In the genomic region with DNA sequence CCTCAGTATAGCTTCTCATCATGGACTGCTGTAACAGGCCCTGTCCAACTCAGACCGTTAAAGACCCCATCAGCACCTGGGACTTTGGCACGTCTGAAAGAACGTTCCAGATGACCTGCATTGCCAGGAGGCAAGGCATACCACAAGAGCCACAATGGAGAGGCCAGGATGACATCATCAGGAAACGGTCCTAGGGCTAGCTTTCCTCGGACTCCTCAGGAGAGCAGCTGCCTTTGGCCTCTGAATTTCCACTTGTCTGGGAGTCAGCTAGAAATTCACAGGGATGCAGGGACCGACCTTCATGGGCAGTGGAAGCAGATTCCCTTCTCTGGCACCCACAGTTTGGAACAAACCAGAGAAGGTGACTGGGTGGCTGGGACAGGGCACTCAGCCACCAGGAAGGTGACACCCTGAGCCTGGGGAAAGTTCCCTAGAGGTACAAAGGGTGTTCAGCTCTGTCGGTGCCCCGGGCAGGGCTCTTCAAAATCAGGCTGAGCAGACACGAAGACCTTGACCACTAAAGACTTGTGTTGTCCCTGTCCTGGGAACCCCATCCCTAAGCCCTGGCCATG, we compare ENCODE assay signal across 8 mouse cellular contexts. TPM values are rescaled to one million over a fixed set of nuclear protein-coding genes. Genes with fewer than 3 reads are reported as not detected.
DNase-seq lines count a peak whose midpoint lies in the region; ATAC-seq lines count a peak whose summit lies in the region.

No protein-coding gene starts in this region.

- H3K9ac ChIP-seq in hindbrain, embryonic 13.5 days, result peak overlapping the region; percentile 59

- intact Hi-C loops in heart, postnatal 14 days (cut with DNase I), result no loop called here
- intact Hi-C loops in left cerebral cortex, postnatal 10 days (cut with DNase I), result no loop called here

- ATAC-seq in hindbrain, embryonic 13.5 days (ENCODE audit: low FRiP score), result peak; percentile 18

- H3K36me3 ChIP-seq in embryonic facial prominence, embryonic 10.5 days (replicated peaks), result no peaks in the 10 kb centered on the region
- H3K36me3 ChIP-seq in hindbrain, embryonic 13.5 days, result no peaks in the 10 kb centered on the region
- H3K36me3 ChIP-seq in midbrain, embryonic 10.5 days, result no peaks in the 10 kb centered on the region

- peaks cover 93% of the 10 kb centered on the region for H3K4me1 ChIP-seq in embryonic facial prominence, embryonic 10.5 days
- peaks cover 92% of the 10 kb centered on the region for H3K4me1 ChIP-seq in hindbrain, embryonic 13.5 days (replicated peaks)
- H3K4me1 ChIP-seq in midbrain, embryonic 10.5 days, result peaks cover 87% of the 10 kb centered on the region

- H3K9me3 ChIP-seq in embryonic facial prominence, embryonic 10.5 days, result no peaks in the 10 kb centered on the region
- H3K9me3 ChIP-seq in hindbrain, embryonic 13.5 days, result no peaks in the 10 kb centered on the region
- H3K9me3 ChIP-seq in midbrain, embryonic 10.5 days (replicated peaks), result no peaks in the 10 kb centered on the region

- WGBS in embryonic facial prominence, embryonic 10.5 days, result 53% methylated on average over 9 of the region's 9 CpGs
- WGBS in hindbrain, embryonic 13.5 days, result 53% methylated on average over 9 of the region's 9 CpGs
- WGBS in midbrain, embryonic 10.5 days, result 67% methylated on average over 9 of the region's 9 CpGs

- H3K27me3 ChIP-seq in embryonic facial prominence, embryonic 10.5 days (replicated peaks; ENCODE audit: low read depth, poor library complexity, severe bottlenecking), result no peaks in the 10 kb centered on the region
- no peaks in the 10 kb centered on the region for H3K27me3 ChIP-seq in hindbrain, embryonic 13.5 days
- H3K27me3 ChIP-seq in midbrain, embryonic 10.5 days (ENCODE audit: low read depth, poor library complexity, severe bottlenecking), result no peaks in the 10 kb centered on the region

- peak overlapping the region; percentile 80 for H3K27ac ChIP-seq in embryonic facial prominence, embryonic 10.5 days (replicated peaks)
- peak overlapping the region; percentile 94 for H3K27ac ChIP-seq in hindbrain, embryonic 13.5 days
- H3K27ac ChIP-seq in midbrain, embryonic 10.5 days (replicated peaks), result peak overlapping the region; percentile 80

- peak overlapping the region; percentile 29; the same call in 1 of the 2 replicates for H3K4me2 ChIP-seq in hindbrain, embryonic 13.5 days

- peak; percentile 96 for DNase-seq in heart, adult 11 months
- no peak for DNase-seq in heart, postnatal 14 days
- no peak for DNase-seq in embryonic facial prominence, embryonic 10.5 days (ENCODE audit: low spot score)
- no peak for DNase-seq in midbrain, embryonic 10.5 days (ENCODE audit: low spot score)
- DNase-seq in right cerebral cortex, adult 2 months (ENCODE audit: low spot score in 2 of 2), result no peak
- DNase-seq in c-Kit-positive CD71-positive TER-119-positive erythroid progenitor cells, embryonic 14.5 days (ENCODE audit: low spot score), result no peak
- DNase-seq in left cerebral cortex, postnatal 10 days (ENCODE audit: extremely low spot score in 1 of 2, low spot score in 2 of 2), result no peak

- no peak overlapping the region for H3K4me3 ChIP-seq in embryonic facial prominence, embryonic 10.5 days
- no peak overlapping the region for H3K4me3 ChIP-seq in hindbrain, embryonic 13.5 days
- no peak overlapping the region for H3K4me3 ChIP-seq in midbrain, embryonic 10.5 days

RNA-seq across cellular contexts. Expression of gene Tpcn1, which starts 21.7 kb away (rescaled TPM):
- total RNA-seq in heart, postnatal 14 days (2021), result 10 to 100 TPM; 34.1 to 39.0 TPM
- 11.9 and 12.3 TPM in 2 replicates for polyA plus RNA-seq in embryonic facial prominence, embryonic 10.5 days (2016; fragmentation: Nextera tagmentation; extraction: Ambion mirVana)
- 18.2 and 18.7 TPM in 2 replicates for polyA plus RNA-seq in hindbrain, embryonic 13.5 days (2015; fragmentation: Nextera tagmentation; extraction: Ambion mirVana)
- 10.3 and 11.1 TPM in 2 replicates for polyA plus RNA-seq in midbrain, embryonic 10.5 days (2016; fragmentation: Nextera tagmentation; extraction: Ambion mirVana)
- 10 to 100 TPM; 39.2 to 45.2 TPM for total RNA-seq in left cerebral cortex, postnatal 10 days (2021)

RNA-seq across cellular contexts. Expression of gene Iqcd, which starts 22.0 kb away (rescaled TPM):
- total RNA-seq in heart, postnatal 14 days (2021), result under 1 TPM in 1 of 2 experiments, not detected in 1; 0.15 TPM
- polyA plus RNA-seq in embryonic facial prominence, embryonic 10.5 days (2016; fragmentation: Nextera tagmentation; extraction: Ambion mirVana), result 0.65 and 0.81 TPM in 2 replicates
- 2.4 and 2.6 TPM in 2 replicates for polyA plus RNA-seq in hindbrain, embryonic 13.5 days (2015; fragmentation: Nextera tagmentation; extraction: Ambion mirVana)
- polyA plus RNA-seq in midbrain, embryonic 10.5 days (2016; fragmentation: Nextera tagmentation; extraction: Ambion mirVana), result 0.95 and 0.98 TPM in 2 replicates
- under 1 TPM; 0.36 to 0.47 TPM for total RNA-seq in left cerebral cortex, postnatal 10 days (2021)

RNA-seq across cellular contexts. Expression of gene Rita1, which starts 45.6 kb away (rescaled TPM):
- total RNA-seq in heart, postnatal 14 days (2021), result 10 to 100 TPM; 15.1 to 18.3 TPM
- polyA plus RNA-seq in embryonic facial prominence, embryonic 10.5 days (2016; fragmentation: Nextera tagmentation; extraction: Ambion mirVana), result 19.4 and 20.1 TPM in 2 replicates
- 26.2 TPM in 2 replicates for polyA plus RNA-seq in hindbrain, embryonic 13.5 days (2015; fragmentation: Nextera tagmentation; extraction: Ambion mirVana)
- polyA plus RNA-seq in midbrain, embryonic 10.5 days (2016; fragmentation: Nextera tagmentation; extraction: Ambion mirVana), result 16.0 and 16.2 TPM in 2 replicates
- total RNA-seq in left cerebral cortex, postnatal 10 days (2021), result 10 to 100 TPM; 29.5 to 31.2 TPM

RNA-seq across cellular contexts. Expression of gene Ddx54, which starts 45.8 kb away (rescaled TPM):
- total RNA-seq in heart, postnatal 14 days (2021), result 10 to 100 TPM; 20.4 to 22.5 TPM
- polyA plus RNA-seq in embryonic facial prominence, embryonic 10.5 days (2016; fragmentation: Nextera tagmentation; extraction: Ambion mirVana), result 62.3 and 64.3 TPM in 2 replicates
- 44.0 and 47.7 TPM in 2 replicates for polyA plus RNA-seq in hindbrain, embryonic 13.5 days (2015; fragmentation: Nextera tagmentation; extraction: Ambion mirVana)
- polyA plus RNA-seq in midbrain, embryonic 10.5 days (2016; fragmentation: Nextera tagmentation; extraction: Ambion mirVana), result 59.4 and 59.7 TPM in 2 replicates
- 10 to 100 TPM; 47.5 to 48.8 TPM for total RNA-seq in left cerebral cortex, postnatal 10 days (2021)

RNA-seq across cellular contexts. Expression of gene Slc8b1, which starts 55.8 kb away (rescaled TPM):
- total RNA-seq in heart, postnatal 14 days (2021), result 10 to 100 TPM in 1 of 2 experiments, 1 to 10 TPM in 1; 8.7 to 16.4 TPM
- polyA plus RNA-seq in embryonic facial prominence, embryonic 10.5 days (2016; fragmentation: Nextera tagmentation; extraction: Ambion mirVana), result 4.1 and 5.2 TPM in 2 replicates
- polyA plus RNA-seq in hindbrain, embryonic 13.5 days (2015; fragmentation: Nextera tagmentation; extraction: Ambion mirVana), result 2.5 and 4.1 TPM in 2 replicates
- polyA plus RNA-seq in midbrain, embryonic 10.5 days (2016; fragmentation: Nextera tagmentation; extraction: Ambion mirVana), result 3.9 and 4.6 TPM in 2 replicates
- 1 to 10 TPM; 3.5 to 4.0 TPM for total RNA-seq in left cerebral cortex, postnatal 10 days (2021)
